Mouse (Mus musculus) spleen, adult 18-20 months (tissue): ENCODE data around the gene Pfdn5.
A peak's percentile ranks its signal among the peaks of the same experiment; 100 is the strongest.

Experiments used
- DNase-seq, 2 experiments: peaks; one replicate each; pipeline ENCODE4 v3.0.0; 2022; ENCODE audit warnings: mixed read lengths in 2 of 2

Gene Pfdn5

GRCm38 (mm10) chr15:102376453-102377162, 50.7 kb downstream of the Pfdn5 start:
- peak; percentile 29 to 48 for DNase-seq

GRCm38 (mm10) chr15:102377163-102377543, 51.2 kb downstream of the Pfdn5 start:
- DNase-seq = peak; percentile 66 to 86

GRCm38 (mm10) chr15:102377810-102378262, 51.9 kb downstream of the Pfdn5 start:
- peak in 1 of 2 experiments; percentile 11 for DNase-seq
